Mouse (Mus musculus): ENCODE data around the gene Themis2. TPM values are rescaled to one million over a fixed set of nuclear protein-coding genes. Genes with fewer than 3 reads are reported as not detected.
A peak's percentile ranks its signal among the peaks of the same experiment; 100 is the strongest.
"Not testable (repeated sequence)": the region's sequence is repeated elsewhere in the genome, so short reads cannot be mapped to it uniquely, and the experiment has no call there.

The Themis2 gene
- polyA plus RNA-seq, 1 experiment from 2014 or later, result 3.2 TPM

DNA sequence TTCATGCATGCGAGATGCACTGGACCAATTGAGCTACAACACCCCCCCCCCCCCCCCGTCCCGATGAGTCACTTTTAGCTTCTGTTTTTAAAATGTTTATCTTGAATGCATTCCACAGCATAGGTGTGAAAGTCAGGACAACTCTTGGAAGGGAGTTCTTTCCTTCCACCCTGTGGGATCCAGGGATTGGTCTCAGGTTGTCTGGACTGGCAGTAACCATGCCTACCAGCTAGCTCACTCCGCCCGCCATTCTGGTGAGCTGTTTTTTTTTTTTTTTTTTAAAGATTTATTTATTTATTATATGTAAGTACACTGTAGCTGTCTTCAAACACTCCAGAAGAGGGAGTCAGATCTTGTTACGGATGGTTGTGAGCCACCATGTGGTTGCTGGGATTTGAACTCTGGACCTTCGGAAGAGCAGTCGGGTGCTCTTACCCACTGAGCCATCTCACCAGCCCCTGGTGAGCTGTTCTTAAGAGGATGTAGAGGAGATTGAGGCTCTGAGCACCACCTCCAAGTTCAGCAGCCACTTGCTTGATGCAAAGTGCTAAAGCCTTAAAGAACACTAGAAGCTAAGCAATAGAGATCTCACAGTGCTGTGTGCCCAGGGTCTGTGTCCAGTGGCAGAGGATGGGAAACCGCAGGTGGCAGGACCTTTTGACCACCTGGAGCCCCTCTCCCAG is 2.7 kb downstream of the Themis2 start:
- peaks cover 16% of the 10 kb centered on the region for H3K27me3 ChIP-seq (ENCODE audit: control insufficient read depth, insufficient read depth, low read depth, low read length)
- WGBS (ENCODE audit: insufficient replicate concordance), result 77% methylated on average over 8 of the region's 9 CpGs
- not testable (repeated sequence) for H3K4me3 ChIP-seq (ENCODE audit: low read depth, low read length); H3K27ac ChIP-seq (ENCODE audit: low read length); H3K36me3 ChIP-seq (ENCODE audit: control insufficient read depth, insufficient read depth); H3K9me3 ChIP-seq (replicated peaks; ENCODE audit: control insufficient read depth, low read length); H3K9ac ChIP-seq (ENCODE audit: low read depth, low read length); ATAC-seq (ENCODE audit: low read depth)
- H3K4me2 ChIP-seq (ENCODE audit: low read depth, low read length), result peak overlapping the region; percentile 26; the same call in 1 of the 2 replicates
- H3K4me1 ChIP-seq (ENCODE audit: control insufficient read depth, low read depth, low read length), result peaks cover 13% of the 10 kb centered on the region

DNA sequence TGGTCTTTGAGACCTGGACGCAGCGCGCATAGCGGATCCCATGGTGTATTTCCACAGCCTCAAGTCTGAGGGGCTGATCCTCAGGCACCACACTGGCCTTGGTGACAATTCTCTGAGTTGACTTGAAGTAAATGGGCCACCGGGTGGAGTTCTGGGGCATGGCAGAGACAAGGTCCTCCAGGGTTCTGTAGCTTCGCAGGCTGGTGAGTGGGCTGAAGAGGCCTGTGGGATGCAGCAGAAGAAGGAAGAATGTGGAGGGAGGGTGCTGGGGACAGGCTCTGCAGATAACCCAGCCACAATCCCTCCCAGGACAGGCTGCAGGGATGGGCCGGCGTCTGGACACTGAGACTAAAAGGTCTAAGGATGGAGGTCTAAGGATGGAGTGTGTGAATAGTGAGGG is 6.5 kb downstream of the Themis2 start:
- H3K4me1 ChIP-seq (ENCODE audit: control insufficient read depth, low read depth, low read length), result no peaks in the 10 kb centered on the region
- peaks cover 4% of the 10 kb centered on the region for H3K27me3 ChIP-seq (ENCODE audit: control insufficient read depth, insufficient read depth, low read depth, low read length)
- no peak overlapping the region for H3K4me3 ChIP-seq (ENCODE audit: low read depth, low read length)
- ATAC-seq (ENCODE audit: low read depth), result no peak
- no peak overlapping the region for H3K9ac ChIP-seq (ENCODE audit: low read depth, low read length)
- 68% methylated on average over 8 of the region's 8 CpGs for WGBS (ENCODE audit: insufficient replicate concordance)
- H3K36me3 ChIP-seq (ENCODE audit: control insufficient read depth, insufficient read depth), result no peaks in the 10 kb centered on the region
- H3K9me3 ChIP-seq (replicated peaks; ENCODE audit: control insufficient read depth, low read length), result no peaks in the 10 kb centered on the region
- no peak overlapping the region for H3K27ac ChIP-seq (ENCODE audit: low read length)
- no peak overlapping the region for H3K4me2 ChIP-seq (ENCODE audit: low read depth, low read length)

DNA sequence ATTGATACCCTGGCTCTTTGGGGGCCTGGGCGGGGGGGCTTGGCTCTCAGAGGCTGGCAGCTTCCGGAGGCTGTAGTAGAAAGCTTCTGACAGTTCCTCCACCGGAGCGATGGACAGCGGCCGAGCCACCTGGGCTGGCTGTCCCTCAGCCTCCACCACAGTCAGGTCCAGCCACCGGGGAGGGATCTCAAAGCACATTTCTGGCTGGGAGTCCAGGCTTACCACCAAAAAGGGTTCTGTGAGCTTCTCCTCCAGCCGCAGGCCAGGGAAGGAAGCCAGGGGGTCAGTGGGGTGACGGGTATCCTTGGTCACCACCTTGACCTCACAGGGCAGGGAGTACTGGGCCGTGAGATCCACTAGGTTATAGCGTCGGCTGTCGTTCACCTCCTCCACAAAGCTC is 11.0 kb downstream of the Themis2 start:
- no peaks in the 10 kb centered on the region for H3K9me3 ChIP-seq (replicated peaks; ENCODE audit: control insufficient read depth, low read length)
- no peaks in the 10 kb centered on the region for H3K36me3 ChIP-seq (ENCODE audit: control insufficient read depth, insufficient read depth)
- no peaks in the 10 kb centered on the region for H3K27me3 ChIP-seq (ENCODE audit: control insufficient read depth, insufficient read depth, low read depth, low read length)
- no peak overlapping the region for H3K4me2 ChIP-seq (ENCODE audit: low read depth, low read length)
- H3K4me1 ChIP-seq (ENCODE audit: control insufficient read depth, low read depth, low read length), result no peaks in the 10 kb centered on the region
- H3K4me3 ChIP-seq (ENCODE audit: low read depth, low read length), result no peak overlapping the region
- no peak overlapping the region for H3K9ac ChIP-seq (ENCODE audit: low read depth, low read length)
- ATAC-seq (ENCODE audit: low read depth), result no peak
- WGBS (ENCODE audit: insufficient replicate concordance), result 84% methylated on average over 13 of the region's 13 CpGs
- no peak overlapping the region for H3K27ac ChIP-seq (ENCODE audit: low read length)

DNA sequence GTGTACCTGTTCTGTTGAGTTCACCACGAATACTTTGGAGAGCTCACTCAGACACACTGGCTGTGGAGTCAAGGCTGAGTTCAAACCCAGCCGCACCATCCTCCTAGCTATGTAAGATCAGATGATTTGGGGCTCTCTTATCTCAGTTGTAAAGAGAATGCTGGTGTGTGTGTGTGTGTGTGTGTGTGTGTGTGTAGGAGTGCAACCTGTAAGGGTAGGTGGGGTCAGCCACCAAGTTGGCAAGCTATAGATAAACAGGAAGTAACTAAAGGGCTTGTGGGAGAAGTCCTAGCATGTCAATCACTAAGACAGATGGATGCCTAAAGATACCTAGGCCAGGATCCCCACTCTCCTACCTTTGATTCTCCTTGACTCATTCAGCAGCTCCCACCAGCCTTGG is 12.5 kb downstream of the Themis2 start:
- H3K4me1 ChIP-seq (ENCODE audit: control insufficient read depth, low read depth, low read length), result no peaks in the 10 kb centered on the region
- WGBS (ENCODE audit: insufficient replicate concordance), result 56% methylated on average over 2 of the region's 2 CpGs
- no peak overlapping the region for H3K9ac ChIP-seq (ENCODE audit: low read depth, low read length)
- H3K27me3 ChIP-seq (ENCODE audit: control insufficient read depth, insufficient read depth, low read depth, low read length), result no peaks in the 10 kb centered on the region
- H3K27ac ChIP-seq (ENCODE audit: low read length), result no peak overlapping the region
- no peak for ATAC-seq (ENCODE audit: low read depth)
- H3K36me3 ChIP-seq (ENCODE audit: control insufficient read depth, insufficient read depth), result peaks cover 8% of the 10 kb centered on the region
- no peak overlapping the region for H3K4me3 ChIP-seq (ENCODE audit: low read depth, low read length)
- H3K9me3 ChIP-seq (replicated peaks; ENCODE audit: control insufficient read depth, low read length), result no peaks in the 10 kb centered on the region
- H3K4me2 ChIP-seq (ENCODE audit: low read depth, low read length), result no peak overlapping the region

DNA sequence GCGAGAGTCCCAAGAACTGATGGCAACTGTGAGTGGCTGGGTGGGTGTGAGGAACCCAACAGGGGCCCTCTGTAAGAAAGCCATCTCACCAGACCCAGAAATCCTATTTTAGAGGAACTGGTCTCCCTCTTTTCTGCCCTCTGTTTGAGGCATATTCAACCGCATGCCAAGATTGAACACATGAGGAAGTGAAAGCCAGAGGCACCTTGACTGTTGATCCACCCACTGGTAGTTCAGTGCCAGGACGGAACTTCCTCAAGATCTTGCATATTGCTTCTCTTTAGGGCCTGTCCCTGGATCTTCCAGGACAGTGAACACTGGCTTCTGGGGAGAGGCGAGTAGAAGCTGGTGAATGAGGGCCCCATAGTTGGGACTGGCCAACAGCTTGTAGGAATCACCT is 15.9 kb downstream of the Themis2 start:
- H3K36me3 ChIP-seq (ENCODE audit: control insufficient read depth, insufficient read depth), result peaks cover 43% of the 10 kb centered on the region
- H3K27ac ChIP-seq (ENCODE audit: low read length), result no peak overlapping the region
- no peaks in the 10 kb centered on the region for H3K9me3 ChIP-seq (replicated peaks; ENCODE audit: control insufficient read depth, low read length)
- no peak overlapping the region for H3K9ac ChIP-seq (ENCODE audit: low read depth, low read length)
- H3K27me3 ChIP-seq (ENCODE audit: control insufficient read depth, insufficient read depth, low read depth, low read length), result no peaks in the 10 kb centered on the region
- no peak overlapping the region for H3K4me3 ChIP-seq (ENCODE audit: low read depth, low read length)
- no peak for ATAC-seq (ENCODE audit: low read depth)
- 75% methylated on average over 4 of the region's 4 CpGs for WGBS (ENCODE audit: insufficient replicate concordance)
- H3K4me2 ChIP-seq (ENCODE audit: low read depth, low read length), result no peak overlapping the region
- H3K4me1 ChIP-seq (ENCODE audit: control insufficient read depth, low read depth, low read length), result no peaks in the 10 kb centered on the region

DNA sequence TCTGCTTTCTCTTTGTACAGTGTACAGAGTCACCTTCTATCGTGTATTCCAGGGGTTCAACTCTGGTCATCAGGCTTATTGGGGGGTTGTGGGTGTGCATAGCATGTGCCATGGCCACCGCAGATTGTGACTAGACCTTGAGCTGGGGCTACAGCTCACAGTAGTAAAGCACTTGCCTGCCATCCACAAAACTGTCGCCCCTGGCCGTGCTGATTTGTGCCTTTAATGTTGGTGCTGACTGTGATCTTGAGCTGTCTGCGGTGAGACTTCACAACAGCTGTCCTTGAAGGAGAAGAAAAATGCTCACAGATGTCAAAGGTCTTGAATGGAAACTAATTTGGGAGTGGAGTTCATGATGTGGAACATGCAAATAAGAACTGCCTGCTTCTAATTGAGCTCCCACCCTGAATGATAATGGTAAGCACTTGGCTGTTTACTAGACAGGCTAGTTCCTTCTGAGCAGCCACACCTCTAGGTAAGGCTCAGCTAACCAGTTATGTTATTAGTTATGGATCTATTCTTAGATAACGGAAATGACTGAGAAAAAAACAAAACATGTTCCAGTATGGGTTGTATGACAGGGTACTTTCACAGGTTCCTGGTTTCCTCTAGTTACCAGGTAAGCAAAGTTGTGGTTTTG is 17.5 kb downstream of the Themis2 start:
- Histone ChIP-seq H3K4me3 (ENCODE audit: low read depth, low read length) (no peak overlapping the region), H3K36me3 (ENCODE audit: control insufficient read depth, insufficient read depth) (peaks cover 58% of the 10 kb centered on the region), H3K4me1 (ENCODE audit: control insufficient read depth, low read depth, low read length) (no peaks in the 10 kb centered on the region), H3K9me3 (replicated peaks; ENCODE audit: control insufficient read depth, low read length) (no peaks in the 10 kb centered on the region), H3K4me2 (ENCODE audit: low read depth, low read length) (no peak overlapping the region), H3K9ac (ENCODE audit: low read depth, low read length) (no peak overlapping the region), H3K27ac (ENCODE audit: low read length) (no peak overlapping the region), H3K27me3 (ENCODE audit: control insufficient read depth, insufficient read depth, low read depth, low read length) (no peaks in the 10 kb centered on the region)
- no peak for ATAC-seq (ENCODE audit: low read depth)
- WGBS (ENCODE audit: insufficient replicate concordance), result 84% methylated on average over 6 of the region's 6 CpGs

DNA sequence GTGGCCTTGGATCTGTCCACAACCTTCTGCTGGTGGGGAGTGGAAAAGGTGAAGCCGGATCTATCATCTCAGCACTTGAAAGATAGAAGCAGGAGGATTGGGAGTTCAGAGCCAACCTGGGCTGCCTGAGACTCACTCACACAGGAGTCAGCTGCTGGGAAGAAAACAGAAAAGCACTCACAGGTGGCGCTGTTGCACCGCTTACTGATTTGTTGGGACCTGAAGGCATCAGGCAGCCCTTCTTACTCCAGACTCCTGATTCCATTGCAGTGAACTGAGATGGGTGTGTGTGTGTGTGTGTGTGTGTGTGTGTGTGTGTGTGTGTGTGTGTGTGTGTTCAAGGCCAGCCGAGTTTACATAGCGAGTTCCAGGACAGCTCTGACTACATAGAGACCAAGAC is 19.4 kb downstream of the Themis2 start:
- 77% methylated on average over 5 of the region's 5 CpGs for WGBS (ENCODE audit: insufficient replicate concordance)
- no peak for ATAC-seq (ENCODE audit: low read depth)

DNA sequence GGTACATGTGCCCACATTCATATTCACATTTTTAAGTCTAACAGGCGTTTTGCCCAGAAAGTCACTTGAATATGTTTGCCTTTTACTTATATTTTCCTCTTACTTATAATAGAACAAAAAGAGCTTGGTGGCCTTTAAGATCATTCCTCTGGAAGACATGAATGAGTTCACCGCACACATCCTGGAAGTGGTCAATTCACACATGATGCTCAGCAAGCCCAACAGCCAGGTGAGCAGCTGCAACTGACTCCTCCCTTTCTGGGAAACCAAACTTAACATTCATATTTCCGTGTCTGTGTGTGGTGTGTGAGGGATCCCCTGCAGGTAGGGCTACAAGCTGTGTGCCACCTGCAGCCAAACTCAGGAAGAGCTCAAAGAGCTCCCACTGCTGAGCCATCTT is 21.3 kb downstream of the Themis2 start:
- WGBS (ENCODE audit: insufficient replicate concordance), result 77% methylated on average over 3 of the region's 3 CpGs
- Histone ChIP-seq H3K9me3 (replicated peaks; ENCODE audit: control insufficient read depth, low read length) (no peaks in the 10 kb centered on the region), H3K4me3 (ENCODE audit: low read depth, low read length) (no peak overlapping the region), H3K4me2 (ENCODE audit: low read depth, low read length) (no peak overlapping the region), H3K4me1 (ENCODE audit: control insufficient read depth, low read depth, low read length) (no peaks in the 10 kb centered on the region), H3K36me3 (ENCODE audit: control insufficient read depth, insufficient read depth) (peaks cover 86% of the 10 kb centered on the region), H3K9ac (ENCODE audit: low read depth, low read length) (no peak overlapping the region), H3K27ac (ENCODE audit: low read length) (no peak overlapping the region), H3K27me3 (ENCODE audit: control insufficient read depth, insufficient read depth, low read depth, low read length) (no peaks in the 10 kb centered on the region)
- no peak for ATAC-seq (ENCODE audit: low read depth)

More for the DNA sequence above, 19.4 kb downstream of the Themis2 start:
- Histone ChIP-seq H3K27ac (ENCODE audit: low read length) (no peak overlapping the region), H3K27me3 (ENCODE audit: control insufficient read depth, insufficient read depth, low read depth, low read length) (no peaks in the 10 kb centered on the region), H3K4me2 (ENCODE audit: low read depth, low read length) (no peak overlapping the region), H3K36me3 (ENCODE audit: control insufficient read depth, insufficient read depth) (peaks cover 73% of the 10 kb centered on the region), H3K9ac (ENCODE audit: low read depth, low read length) (no peak overlapping the region), H3K9me3 (replicated peaks; ENCODE audit: control insufficient read depth, low read length) (no peaks in the 10 kb centered on the region), H3K4me1 (ENCODE audit: control insufficient read depth, low read depth, low read length) (no peaks in the 10 kb centered on the region), H3K4me3 (ENCODE audit: low read depth, low read length) (no peak overlapping the region)

DNA sequence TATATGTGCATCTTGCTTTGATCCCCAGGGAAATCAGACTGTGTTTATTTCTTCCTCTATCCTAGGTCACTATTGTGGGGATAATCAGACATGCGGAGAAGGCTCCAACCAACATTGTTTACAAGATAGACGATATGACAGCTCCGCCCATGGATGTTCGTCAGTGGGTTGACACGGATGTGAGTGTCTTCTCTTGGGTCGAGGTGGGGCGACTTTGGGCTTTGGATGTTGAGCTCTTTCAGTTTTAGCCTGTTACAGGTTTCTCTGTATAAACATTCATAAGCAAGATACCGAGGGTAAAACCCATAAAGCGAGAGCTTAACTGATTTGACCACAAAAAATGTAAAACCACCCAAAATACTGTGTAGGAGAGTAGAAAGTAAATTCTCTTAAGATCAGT is 24.4 kb downstream of the Themis2 start:
- Histone ChIP-seq H3K9me3 (replicated peaks; ENCODE audit: control insufficient read depth, low read length) (no peaks in the 10 kb centered on the region), H3K36me3 (ENCODE audit: control insufficient read depth, insufficient read depth) (peaks cover 58% of the 10 kb centered on the region), H3K4me1 (ENCODE audit: control insufficient read depth, low read depth, low read length) (peaks cover 11% of the 10 kb centered on the region), H3K4me3 (ENCODE audit: low read depth, low read length) (no peak overlapping the region), H3K9ac (ENCODE audit: low read depth, low read length) (no peak overlapping the region), H3K4me2 (ENCODE audit: low read depth, low read length) (no peak overlapping the region), H3K27me3 (ENCODE audit: control insufficient read depth, insufficient read depth, low read depth, low read length) (no peaks in the 10 kb centered on the region), H3K27ac (ENCODE audit: low read length) (no peak overlapping the region)
- ATAC-seq (ENCODE audit: low read depth), result no peak
- WGBS (ENCODE audit: insufficient replicate concordance), result 85% methylated on average over 9 of the region's 9 CpGs

Data from liver, embryonic 16.5 days (tissue).